Mouse (Mus musculus) bone marrow, adult 2 months (tissue): Measurements from ENCODE around the gene Tle2. TPM values are rescaled to one million over a fixed set of nuclear protein-coding genes. Genes with fewer than 3 reads are reported as not detected.

ENCODE experiments used
- H3K27ac ChIP-seq: fragments of 200-500 bp; 2 replicates; pipeline ENCODE4 v1.5.1; 2012; ENCODE audit warnings: low read depth, mild to moderate bottlenecking, control low read depth, inconsistent platforms, low read length; ENCODE audit not compliant: control insufficient read depth, poor library complexity, insufficient read depth
- H3K4me1 ChIP-seq: fragments of 200-500 bp; 2 replicates; pipeline ENCODE4 v1.6.1; 2011; ENCODE audit warnings: low read length; ENCODE audit not compliant: control insufficient read depth, insufficient read depth
- H3K4me3 ChIP-seq: fragments of 200-500 bp; replicated peaks from 2 replicates; pipeline ENCODE3; 2011; ENCODE audit warnings: mild to moderate bottlenecking, low read depth, low read length, control low read depth; ENCODE audit not compliant: control insufficient read depth
- CTCF ChIP-seq: fragments of 200-500 bp; IDR thresholded peaks from 2 replicates; pipeline ENCODE4 v1.5.1; 2011; ENCODE audit warnings: low read length, control low read depth; ENCODE audit not compliant: control insufficient read depth, insufficient read depth
- POLR2A ChIP-seq: fragments of 200-500 bp; IDR thresholded peaks from 2 replicates; pipeline ENCODE4 v1.6.1; 2011; ENCODE audit warnings: low read depth, mild to moderate bottlenecking, control low read depth, low read length, borderline replicate concordance; ENCODE audit not compliant: control insufficient read depth
- WGBS: fragments of 180-500 bp; shearing (Covaris S2); methylation state at CpG from one replicate; pipeline ENCODE4 v1.1.7; 2018; 5-methylcytosine and 5-hydroxymethylcytosine counted together
- polyA plus RNA-seq: library from polyadenylated mRNA; stranded (reverse); fragments of >200 nt; gene quantifications from 2 replicates; pipeline ENCODE4 v1.2.4, GENCODE M21; 2011; ENCODE audit warnings: low replicate concordance; ENCODE audit not compliant: missing spikeins, insufficient read depth, insufficient read length

Gene Tle2
- polyA plus RNA-seq, 1 experiment = 41.7 TPM

- no peak overlapping the region for H3K27ac ChIP-seq
- H3K4me3 ChIP-seq = no peak overlapping the region
- TF ChIP-seq CTCF = no peak
- TF ChIP-seq POLR2A = no peak
- H3K4me1 ChIP-seq = no peaks in the 10 kb centered on the region; the same call in 1 of the 2 replicates
- WGBS = 80% methylated on average over 5 of the region's 5 CpGs
Measured at GRCm38 (mm10) chr10:81548944-81549343, 25.4 kb upstream of the Tle2 start.

DNA sequence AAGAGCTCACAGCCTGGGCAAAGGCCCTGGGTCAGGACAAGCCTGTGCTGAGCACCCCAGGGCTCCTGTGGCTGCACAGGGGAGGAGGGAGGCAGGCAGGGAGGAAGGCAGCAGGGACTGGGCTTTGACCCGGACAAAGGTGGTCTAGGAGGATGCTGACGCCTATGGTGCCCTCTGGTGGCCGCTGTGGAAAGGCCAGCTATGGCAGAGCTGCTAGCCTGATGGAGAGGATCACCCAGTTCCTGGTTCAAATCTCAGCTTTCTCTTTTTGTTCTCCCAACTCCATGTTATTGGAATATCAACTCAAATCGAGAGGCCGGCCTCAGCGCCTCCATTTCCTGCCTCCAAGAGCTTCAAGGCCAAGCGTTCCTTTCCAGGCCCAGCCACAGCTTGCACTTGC lies 24.1 kb upstream of the Tle2 start:
- H3K27ac ChIP-seq = no peak overlapping the region
- TF ChIP-seq CTCF = peak; percentile 94
- no peak for TF ChIP-seq POLR2A
- 13% methylated on average over 7 of the region's 7 CpGs for WGBS
- no peaks in the 10 kb centered on the region; the same call in 1 of the 2 replicates for H3K4me1 ChIP-seq
- H3K4me3 ChIP-seq = no peak overlapping the region

GRCm38 (mm10) chr10:81551597-81552102 lies 22.7 kb upstream of the Tle2 start:
- TF ChIP-seq CTCF (peak; percentile 65; the same call in 1 of the 2 replicates), POLR2A (no peak)
- Histone ChIP-seq H3K4me3 (no peak overlapping the region), H3K4me1 (no peaks in the 10 kb centered on the region; the same call in 1 of the 2 replicates), H3K27ac (no peak overlapping the region)
- WGBS = 2% methylated on average over 12 of the region's 12 CpGs

GRCm38 (mm10) chr10:81553232-81553631 lies 21.1 kb upstream of the Tle2 start:
- no peak overlapping the region for H3K27ac ChIP-seq
- WGBS = 82% methylated on average over 5 of the region's 5 CpGs
- H3K4me1 ChIP-seq = no peaks in the 10 kb centered on the region
- peak; percentile 67 for TF ChIP-seq CTCF
- no peak for TF ChIP-seq POLR2A
- H3K4me3 ChIP-seq = no peak overlapping the region

- TF ChIP-seq POLR2A (no peak), CTCF (no peak)
- 69% methylated on average over 6 of the region's 6 CpGs for WGBS
- Histone ChIP-seq H3K27ac (peak overlapping the region; percentile 13), H3K4me3 (no peak overlapping the region), H3K4me1 (no peaks in the 10 kb centered on the region)
Measured at GRCm38 (mm10) chr10:81553807-81554755, 20.3 kb upstream of the Tle2 start.

- 76% methylated on average over 3 of the region's 3 CpGs for WGBS
- Histone ChIP-seq H3K27ac (no peak overlapping the region), H3K4me1 (peaks cover under 1% of the 10 kb centered on the region), H3K4me3 (no peak overlapping the region)
- TF ChIP-seq POLR2A (no peak), CTCF (peak; percentile 41; the same call in 1 of the 2 replicates)
Measured at GRCm38 (mm10) chr10:81556282-81556681, 18.1 kb upstream of the Tle2 start.

GRCm38 (mm10) chr10:81557491-81557890 lies 16.9 kb upstream of the Tle2 start:
- Histone ChIP-seq H3K4me3 (no peak overlapping the region), H3K4me1 (peaks cover 2% of the 10 kb centered on the region), H3K27ac (no peak overlapping the region)
- WGBS = 61% methylated on average over 1 of the region's 1 CpGs
- TF ChIP-seq POLR2A (no peak), CTCF (no peak)

DNA sequence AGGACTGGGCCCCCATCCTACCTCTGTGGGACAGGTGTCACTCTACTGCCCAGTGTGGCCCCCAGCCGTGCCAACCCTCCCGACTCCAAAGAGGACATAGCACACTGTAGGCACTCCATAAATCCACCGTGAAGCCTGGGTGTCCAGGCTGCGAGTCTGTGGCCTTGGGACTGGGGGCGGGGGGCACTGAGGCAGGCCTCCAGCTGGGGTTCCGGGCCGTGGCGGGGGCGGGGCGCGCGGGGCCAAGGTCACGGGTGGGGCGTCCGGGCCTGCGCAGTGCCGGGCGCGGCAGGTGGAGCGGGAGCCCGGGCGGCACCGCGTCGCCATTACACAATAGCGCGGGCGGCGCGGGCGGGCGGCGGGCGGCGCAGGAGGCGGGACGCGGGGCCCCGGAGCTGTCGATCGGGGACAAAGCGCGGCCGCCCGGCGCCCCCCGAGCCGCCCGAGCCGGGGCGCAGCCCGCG lies 15.2 kb upstream of the Tle2 start, which contains the start of gene Aes:
Gene Aes, plus strand, starts transcription at position 326 of the 464 bp plus-strand sequence.
- no peak for TF ChIP-seq CTCF
- peak; percentile 45; the same call in 1 of the 2 replicates for TF ChIP-seq POLR2A
- H3K4me3 ChIP-seq = peak within 1 kb of the TSS; percentile 90
- 2% methylated on average over 32 of the region's 53 CpGs for WGBS
- H3K4me1 ChIP-seq = peaks cover 2% of the 10 kb centered on the region
- H3K27ac ChIP-seq = peak within 1 kb of the TSS; percentile 84
